Mouse (Mus musculus) lung, embryonic 14.5 days (tissue): Measurements from ENCODE around the gene Higd1c. TPM values are rescaled to one million over a fixed set of nuclear protein-coding genes. Genes with fewer than 3 reads are reported as not detected.

Experiments used
- ATAC-seq: fragments of 200-750 bp; cut with Nextera tagmentation; 2 replicates; pipeline ENCODE4 v1.8.0; 2017; ENCODE audit warnings: mild to moderate bottlenecking, moderate TSS enrichment, moderate library complexity; ENCODE audit not compliant: insufficient read depth
- DNase-seq: peaks from one replicate; pipeline ENCODE4 v3.0.0-alpha.2; 2015
- H3K27ac ChIP-seq: fragments of 300-500 bp; sonication (generic); 2 replicates; pipeline ENCODE4 v1.5.1; 2014; ENCODE audit warnings: low read depth, mild to moderate bottlenecking, moderate library complexity
- H3K27me3 ChIP-seq: fragments of 300-500 bp; sonication (generic); 2 replicates; pipeline ENCODE4 v1.6.1; 2014; ENCODE audit warnings: low read length, control low read depth; ENCODE audit not compliant: insufficient read depth
- H3K36me3 ChIP-seq: fragments of 300-500 bp; sonication (generic); 2 replicates; pipeline ENCODE4 v1.6.1; 2014; ENCODE audit warnings: control low read depth; ENCODE audit not compliant: insufficient read depth
- H3K4me1 ChIP-seq: fragments of 300-500 bp; sonication (generic); 2 replicates; pipeline ENCODE4 v1.6.1; 2014; ENCODE audit warnings: antibody characterized with exemption, control low read depth; ENCODE audit not compliant: insufficient read depth
- H3K4me2 ChIP-seq: fragments of 300-500 bp; sonication (generic); 2 replicates; pipeline ENCODE4 v1.6.1; 2014; ENCODE audit warnings: mild to moderate bottlenecking
- H3K4me3 ChIP-seq: fragments of 300-500 bp; sonication (generic); 2 replicates; pipeline ENCODE4 v1.5.1; 2014; ENCODE audit warnings: low read depth, low read length
- H3K9ac ChIP-seq: fragments of 300-500 bp; sonication (generic); 2 replicates; pipeline ENCODE4 v1.6.1; 2014
- H3K9me3 ChIP-seq: fragments of 300-500 bp; sonication (generic); 2 replicates; pipeline ENCODE4 v1.6.1; 2016; ENCODE audit warnings: low read depth, low read length, control low read depth
- CTCF ChIP-seq: IDR thresholded peaks from 2 replicates; pipeline ENCODE4 v1.5.1; 2016; ENCODE audit warnings: antibody characterized with exemption, low read depth
- WGBS: fragments of 180-500 bp; shearing (Covaris S2); extraction: QIAGEN DNeasy Blood & Tissue Kit; methylation state at CpG from one replicate; pipeline ENCODE4 v1.1.7; 2014; 5-methylcytosine and 5-hydroxymethylcytosine counted together
- polyA plus RNA-seq: library from polyadenylated mRNA; unstranded; fragments of >200 nt; fragmentation: Nextera tagmentation; extraction: Ambion mirVana; gene quantifications from 2 replicates; pipeline ENCODE4 v1.2.1, GENCODE M21; 2014

The Higd1c gene
- polyA plus RNA-seq, 1 experiment from 2014 or later = not detected

GRCm38 (mm10) chr15:100413306-100413705 lies 49.0 kb downstream of the Higd1c start:
- H3K9me3 ChIP-seq = no peaks in the 10 kb centered on the region
- no peak overlapping the region for H3K27ac ChIP-seq
- no peaks in the 10 kb centered on the region for H3K4me1 ChIP-seq
- no peaks in the 10 kb centered on the region for H3K27me3 ChIP-seq
- TF ChIP-seq CTCF = no peak
- peaks cover 24% of the 10 kb centered on the region for H3K36me3 ChIP-seq
- H3K4me3 ChIP-seq = no peak overlapping the region
- no peak for ATAC-seq
- no peak overlapping the region for H3K9ac ChIP-seq
- no peak for DNase-seq
- WGBS = 78% methylated on average over 4 of the region's 5 CpGs
- H3K4me2 ChIP-seq = no peak overlapping the region

GRCm38 (mm10) chr15:100414011-100414410 lies 49.7 kb downstream of the Higd1c start:
- no peaks in the 10 kb centered on the region for H3K9me3 ChIP-seq
- H3K4me2 ChIP-seq = no peak overlapping the region
- no peak overlapping the region for H3K27ac ChIP-seq
- no peak for TF ChIP-seq CTCF
- H3K4me3 ChIP-seq = no peak overlapping the region
- H3K27me3 ChIP-seq = no peaks in the 10 kb centered on the region
- H3K36me3 ChIP-seq = peaks cover 18% of the 10 kb centered on the region
- WGBS = 58% methylated on average over 4 of the region's 4 CpGs
- ATAC-seq = no peak
- no peak for DNase-seq
- no peaks in the 10 kb centered on the region for H3K4me1 ChIP-seq
- H3K9ac ChIP-seq = no peak overlapping the region

GRCm38 (mm10) chr15:100414942-100415341 lies 50.6 kb downstream of the Higd1c start:
- Histone ChIP-seq H3K9me3 (no peaks in the 10 kb centered on the region), H3K4me1 (no peaks in the 10 kb centered on the region), H3K9ac (no peak overlapping the region), H3K27ac (no peak overlapping the region), H3K27me3 (no peaks in the 10 kb centered on the region), H3K4me3 (no peak overlapping the region), H3K4me2 (no peak overlapping the region), H3K36me3 (peaks cover 9% of the 10 kb centered on the region)
- no peak for TF ChIP-seq CTCF
- WGBS = 92% methylated on average over 13 of the region's 13 CpGs
- DNase-seq (no peak), ATAC-seq (no peak)

- no peaks in the 10 kb centered on the region for H3K9me3 ChIP-seq
- TF ChIP-seq CTCF = no peak
- DNase-seq = no peak
- no peak for ATAC-seq
- 72% methylated on average over 8 of the region's 8 CpGs for WGBS
- no peak overlapping the region for H3K4me3 ChIP-seq
- H3K27me3 ChIP-seq = no peaks in the 10 kb centered on the region
- no peaks in the 10 kb centered on the region for H3K4me1 ChIP-seq
- H3K36me3 ChIP-seq = 0 out of 2 replicates have a peak, but pooled peaks cover 5% of the 10 kb centered on the region
- H3K27ac ChIP-seq = no peak overlapping the region
- H3K4me2 ChIP-seq = no peak overlapping the region
- H3K9ac ChIP-seq = no peak overlapping the region
These were observed 51.3 kb downstream of the Higd1c start for GRCm38 (mm10) chr15:100415684-100416083.

GRCm38 (mm10) chr15:100417854-100418450 lies 53.6 kb downstream of the Higd1c start:
- H3K27me3 ChIP-seq = no peaks in the 10 kb centered on the region
- no peaks in the 10 kb centered on the region for H3K36me3 ChIP-seq
- 0 out of 2 replicates have a peak, but pooled peaks cover 6% of the 10 kb centered on the region for H3K4me1 ChIP-seq
- ATAC-seq (no peak), DNase-seq (no peak)
- WGBS = 82% methylated on average over 9 of the region's 9 CpGs
- H3K4me3 ChIP-seq = no peak overlapping the region
- no peak overlapping the region for H3K4me2 ChIP-seq
- H3K9ac ChIP-seq = no peak overlapping the region
- no peak for TF ChIP-seq CTCF
- H3K27ac ChIP-seq = no peak overlapping the region
- H3K9me3 ChIP-seq = no peaks in the 10 kb centered on the region

GRCm38 (mm10) chr15:100419311-100419710 lies 55.0 kb downstream of the Higd1c start:
- 68% methylated on average over 8 of the region's 8 CpGs for WGBS
- H3K27me3 ChIP-seq = peaks cover 7% of the 10 kb centered on the region
- H3K4me2 ChIP-seq = peak overlapping the region; percentile 94
- DNase-seq = no peak
- H3K9me3 ChIP-seq = no peaks in the 10 kb centered on the region
- no peak overlapping the region for H3K4me3 ChIP-seq
- H3K27ac ChIP-seq = no peak overlapping the region; the same call in 1 of the 2 replicates
- no peaks in the 10 kb centered on the region for H3K36me3 ChIP-seq
- H3K4me1 ChIP-seq = 0 out of 2 replicates have a peak, but pooled peaks cover 6% of the 10 kb centered on the region
- TF ChIP-seq CTCF = no peak
- H3K9ac ChIP-seq = 0 out of 2 replicates have a peak overlapping the region, but pooled peaks have one; percentile 2
- no peak for ATAC-seq

GRCm38 (mm10) chr15:100419901-100420745 lies 55.8 kb downstream of the Higd1c start:
- Histone ChIP-seq H3K4me2 (peak overlapping the region; percentile 94; the same call in 1 of the 2 replicates), H3K4me3 (no peak overlapping the region), H3K9ac (0 out of 2 replicates have a peak overlapping the region, but pooled peaks have one; percentile 2), H3K27me3 (peaks cover 15% of the 10 kb centered on the region), H3K27ac (peak overlapping the region; percentile 26; the same call in 1 of the 2 replicates), H3K4me1 (0 out of 2 replicates have a peak, but pooled peaks cover 6% of the 10 kb centered on the region), H3K36me3 (no peaks in the 10 kb centered on the region), H3K9me3 (no peaks in the 10 kb centered on the region)
- WGBS = 46% methylated on average over 9 of the region's 9 CpGs
- TF ChIP-seq CTCF = no peak
- DNase-seq = no peak
- ATAC-seq = no peak
